Mouse (Mus musculus) lung, adult 2 months (tissue): ENCODE measurements around the gene Fanca. TPM values are rescaled to one million over a fixed set of nuclear protein-coding genes. Genes with fewer than 3 reads are reported as not detected.

Experiments used
- DNase-seq: peaks from one replicate; pipeline ENCODE4 v3.0.0; 2022
- H3K4me1 ChIP-seq: fragments of 200-500 bp; 2 replicates; pipeline ENCODE4 v1.6.1; 2011; ENCODE audit warnings: low read length; ENCODE audit not compliant: control insufficient read depth, insufficient read depth
- H3K4me3 ChIP-seq: fragments of 200-500 bp; replicated peaks from 2 replicates; pipeline ENCODE3; 2011; ENCODE audit warnings: low read depth, mild to moderate bottlenecking, control low read depth, low read length; ENCODE audit errors: extremely low read depth
- CTCF ChIP-seq: fragments of 200-500 bp; IDR thresholded peaks from 2 replicates; pipeline ENCODE4 v1.5.1; 2011; ENCODE audit warnings: mild to moderate bottlenecking, low read length, control low read depth; ENCODE audit not compliant: insufficient read depth
- POLR2A ChIP-seq: fragments of 200-500 bp; IDR thresholded peaks from 2 replicates; pipeline ENCODE4 v1.6.1; 2011; ENCODE audit warnings: low read depth, mild to moderate bottlenecking, control low read depth, low read length, borderline replicate concordance; ENCODE audit errors: extremely low read depth
- WGBS: fragments of 180-500 bp; shearing (Covaris S2); methylation state at CpG from one replicate; pipeline ENCODE4 v1.1.7; 2018; 5-methylcytosine and 5-hydroxymethylcytosine counted together
- polyA plus RNA-seq: library from polyadenylated mRNA; depleted of rRNA; stranded (reverse); fragments of >200 nt; gene quantifications from 2 replicates; pipeline ENCODE4 v1.2.3, GENCODE M21; 2012

The Fanca gene
- polyA plus RNA-seq, 1 experiment, result 21.8 TPM

GRCm38 (mm10) chr8:123343422-123343821 lies 25.0 kb upstream of the Fanca start:
- TF ChIP-seq CTCF (no peak), POLR2A (no peak)
- peaks cover 3% of the 10 kb centered on the region; the same call in 1 of the 2 replicates for H3K4me1 ChIP-seq
- 65% methylated on average over 12 of the region's 12 CpGs for WGBS
- DNase-seq, result no peak
- no peak overlapping the region for H3K4me3 ChIP-seq

DNA sequence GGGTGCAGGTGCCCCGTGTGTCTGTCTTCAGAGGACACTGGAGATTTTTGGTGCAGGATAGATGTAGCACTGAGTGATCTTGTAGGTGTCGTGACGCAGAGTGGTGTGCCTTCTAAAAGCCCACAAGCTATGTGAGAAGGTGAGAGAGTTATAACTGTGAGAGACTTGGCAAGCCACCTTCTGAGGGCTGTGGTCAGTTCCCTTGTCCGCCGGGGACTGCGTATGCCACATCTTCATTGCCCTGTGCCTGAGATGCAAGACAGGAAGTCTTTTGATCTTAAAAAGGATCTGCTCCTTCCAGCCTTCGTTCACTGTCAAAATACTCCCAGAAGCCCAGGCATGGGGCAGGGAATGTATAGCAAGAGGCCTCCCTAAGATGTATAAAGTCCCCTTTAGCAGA lies 24.5 kb upstream of the Fanca start:
- H3K4me3 ChIP-seq, result no peak overlapping the region
- TF ChIP-seq CTCF (no peak), POLR2A (no peak)
- DNase-seq, result no peak
- WGBS, result 44% methylated on average over 7 of the region's 7 CpGs
- peaks cover 3% of the 10 kb centered on the region; the same call in 1 of the 2 replicates for H3K4me1 ChIP-seq

- DNase-seq, result no peak
- H3K4me3 ChIP-seq, result no peak overlapping the region
- 49% methylated on average over 8 of the region's 8 CpGs for WGBS
- peaks cover 3% of the 10 kb centered on the region; the same call in 1 of the 2 replicates for H3K4me1 ChIP-seq
- TF ChIP-seq POLR2A (no peak), CTCF (no peak)
Measured at GRCm38 (mm10) chr8:123342253-123342652, 23.9 kb upstream of the Fanca start.

DNA sequence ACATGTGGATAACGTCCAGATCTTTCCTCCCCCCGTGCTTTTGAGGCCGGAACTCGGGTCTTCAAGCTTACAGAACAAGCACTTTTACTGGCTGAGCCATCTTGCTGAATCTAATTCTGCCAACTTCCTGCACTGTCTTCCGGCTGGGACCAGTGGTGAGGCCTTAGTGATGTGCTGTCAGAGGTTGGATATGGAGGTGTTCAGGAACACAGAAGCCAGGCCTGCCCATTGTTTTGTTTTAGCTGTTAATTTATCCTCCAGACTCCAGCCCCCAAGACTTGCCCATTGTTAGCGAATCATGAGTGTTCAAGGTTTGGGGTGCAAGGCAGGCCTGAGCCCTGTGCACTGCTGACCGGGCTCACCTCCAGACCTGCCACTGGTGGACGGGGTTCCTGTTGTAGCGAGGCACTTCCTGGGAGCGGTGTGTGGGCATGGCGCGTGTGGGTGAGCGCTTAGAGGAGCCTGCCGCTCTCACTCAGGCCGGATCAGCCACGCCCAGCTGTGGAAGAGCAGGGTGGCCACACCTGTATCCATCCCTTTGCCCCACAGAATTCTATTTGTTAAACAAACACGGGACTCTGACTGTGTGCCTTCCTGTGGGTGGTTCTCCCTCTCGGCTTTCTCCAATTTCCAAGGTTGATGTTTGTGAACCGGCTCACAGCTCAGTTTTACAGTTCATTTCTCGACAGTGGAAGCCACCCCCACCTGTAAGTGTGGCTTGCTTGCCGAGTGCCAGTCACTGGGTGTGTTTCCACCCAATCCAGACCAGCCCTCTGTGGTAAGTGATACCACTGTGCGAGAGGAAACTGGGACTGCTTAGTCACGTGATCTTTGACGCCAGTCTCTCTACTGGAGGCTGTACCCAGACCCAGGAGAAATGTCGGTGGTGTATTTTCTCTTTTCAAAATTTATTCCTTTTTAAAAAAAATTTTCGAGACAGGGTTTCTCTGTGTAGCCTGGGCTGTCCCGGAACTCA lies 23.0 kb upstream of the Fanca start:
- DNase-seq, result no peak
- no peak overlapping the region for H3K4me3 ChIP-seq
- WGBS, result 66% methylated on average over 27 of the region's 27 CpGs
- peaks cover 3% of the 10 kb centered on the region; the same call in 1 of the 2 replicates for H3K4me1 ChIP-seq
- TF ChIP-seq CTCF, result no peak
- no peak for TF ChIP-seq POLR2A

GRCm38 (mm10) chr8:123340071-123340470 lies 21.7 kb upstream of the Fanca start:
- no peak overlapping the region for H3K4me3 ChIP-seq
- 94% methylated on average over 4 of the region's 4 CpGs for WGBS
- DNase-seq, result no peak
- peaks cover 3% of the 10 kb centered on the region; the same call in 1 of the 2 replicates for H3K4me1 ChIP-seq
- TF ChIP-seq CTCF, result no peak

DNA sequence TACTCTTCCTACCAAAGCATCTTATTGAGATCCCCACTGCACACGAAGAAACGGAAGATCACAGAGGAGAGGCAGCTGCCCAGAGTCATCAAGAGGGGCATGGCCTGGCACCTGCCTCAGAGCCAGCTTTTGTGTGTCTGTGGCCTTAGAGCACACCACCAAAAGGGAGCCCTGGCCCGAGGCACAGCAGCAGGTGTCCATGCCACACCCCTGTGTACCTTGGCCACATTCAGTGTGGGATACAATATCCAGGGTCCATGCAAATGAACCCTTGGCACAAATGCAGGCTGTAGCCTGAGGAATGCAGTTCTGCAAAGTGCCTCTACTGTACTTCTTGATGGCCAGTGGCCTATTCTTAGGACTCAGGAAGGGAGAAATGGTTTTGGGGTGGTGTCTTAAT lies 19.1 kb upstream of the Fanca start:
- Histone ChIP-seq H3K4me1 (peaks cover 3% of the 10 kb centered on the region; the same call in 1 of the 2 replicates), H3K4me3 (no peak overlapping the region)
- no peak for TF ChIP-seq POLR2A
- DNase-seq, result no peak
- WGBS, result 72% methylated on average over 3 of the region's 3 CpGs

DNA sequence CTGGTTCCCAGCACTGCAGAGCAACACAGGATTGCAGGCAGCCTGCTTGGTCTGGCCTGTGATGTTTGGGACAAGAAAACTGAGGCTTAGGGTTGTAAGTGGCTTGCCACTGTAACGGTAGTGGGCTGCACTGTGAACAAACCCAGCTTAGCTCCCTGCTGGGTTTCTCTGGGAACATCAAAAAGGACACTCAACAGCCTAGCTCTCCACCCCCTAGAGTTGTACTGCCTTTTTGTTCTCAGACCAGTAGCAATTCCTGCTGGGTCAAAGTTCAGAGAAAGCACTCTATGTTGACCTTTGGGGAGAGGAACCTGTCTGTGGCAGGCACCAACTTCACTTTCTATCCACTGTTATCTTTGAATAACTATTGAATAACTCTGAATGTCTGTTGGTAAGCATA lies 16.1 kb upstream of the Fanca start:
- WGBS, result 3% methylated on average over 1 of the region's 1 CpGs
- H3K4me1 ChIP-seq, result no peaks in the 10 kb centered on the region
- no peak overlapping the region for H3K4me3 ChIP-seq
- DNase-seq, result no peak
- no peak for TF ChIP-seq POLR2A
- no peak for TF ChIP-seq CTCF

- 12% methylated on average over 7 of the region's 7 CpGs for WGBS
- H3K4me3 ChIP-seq, result no peak overlapping the region
- no peaks in the 10 kb centered on the region for H3K4me1 ChIP-seq
- no peak for TF ChIP-seq POLR2A
- TF ChIP-seq CTCF, result no peak
- no peak for DNase-seq
Measured at GRCm38 (mm10) chr8:123333864-123334263, 15.5 kb upstream of the Fanca start.

DNA sequence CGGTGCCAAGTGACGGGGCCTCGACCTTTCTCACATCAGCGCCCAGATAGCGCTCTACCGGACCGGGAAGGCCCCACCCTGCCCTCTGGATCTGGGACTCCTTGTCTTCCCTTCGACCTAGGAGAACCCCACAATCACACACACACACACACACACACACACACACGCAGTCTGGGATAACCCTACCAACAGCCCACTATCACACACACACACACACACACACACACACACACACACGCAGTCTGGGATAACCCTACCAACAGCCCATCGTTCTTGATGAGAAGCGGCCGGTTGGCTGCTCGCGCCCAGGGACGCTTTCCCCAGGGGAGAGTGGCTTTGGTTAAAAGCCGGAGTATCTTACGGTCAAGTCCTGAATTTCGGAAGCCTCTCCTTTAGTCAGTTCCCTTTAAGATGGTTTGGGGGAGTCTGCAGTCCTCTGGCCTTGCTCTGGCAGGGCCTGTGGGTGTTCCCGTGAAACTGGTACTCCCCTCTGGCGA lies 14.8 kb upstream of the Fanca start:
- no peak for DNase-seq
- no peak overlapping the region for H3K4me3 ChIP-seq
- 8% methylated on average over 20 of the region's 21 CpGs for WGBS
- TF ChIP-seq CTCF, result no peak
- no peaks in the 10 kb centered on the region for H3K4me1 ChIP-seq
